Mouse (Mus musculus): ENCODE data around the gene Gm4491. TPM values are rescaled to one million over a fixed set of nuclear protein-coding genes. Genes with fewer than 3 reads are reported as not detected.

Gene Gm4491
- 0.64 and 0.67 TPM in 2 replicates for polyA plus RNA-seq (2021; fragmentation: Nextera tagmentation)
- long read RNA-seq, experiment 1: 0 reads
- long read RNA-seq, experiment 2: 0 reads

DNA sequence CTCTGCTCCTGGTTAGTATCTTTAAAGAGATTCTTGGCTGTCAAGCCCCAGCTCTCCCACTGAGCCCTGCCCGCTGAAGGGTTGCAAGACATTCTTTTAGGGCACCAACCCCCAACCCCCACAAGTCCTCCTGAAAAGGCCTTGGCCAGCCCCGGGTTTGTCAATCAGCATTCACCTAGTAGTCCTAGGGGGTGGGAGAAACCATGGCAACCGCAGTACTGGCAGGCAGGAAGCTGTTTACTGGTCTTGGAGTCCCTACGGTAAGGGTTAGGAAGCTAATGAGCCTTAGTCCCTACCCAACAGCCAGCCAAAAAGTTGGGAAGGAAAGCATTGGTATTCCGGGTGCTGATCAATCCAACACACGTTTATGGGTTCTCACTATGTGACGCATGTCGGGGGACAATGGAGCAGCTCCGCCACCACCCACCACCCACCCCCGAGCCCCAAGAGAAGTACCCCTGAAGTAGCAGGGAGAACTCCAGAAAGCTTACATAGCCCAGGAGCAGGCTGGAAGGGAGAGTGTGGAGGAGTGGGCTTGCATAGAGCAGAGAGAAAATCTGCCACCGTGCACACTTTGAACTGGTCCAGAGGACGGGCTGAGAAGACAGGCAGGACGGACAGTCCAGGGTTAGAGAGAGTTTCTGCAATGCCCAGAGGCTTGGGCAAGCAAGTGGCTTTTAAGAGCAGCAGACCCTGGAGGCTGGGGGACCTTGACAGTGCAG is at the start of gene Gm4491:
Gm4491 (minus strand) TSS at position 61 of the 722 bp plus-strand sequence.

GRCm38 (mm10) chr14:57133161-57133661 is 17.5 kb upstream of the Gm4491 start, which contains the start of gene Gjb6:
Gjb6 (minus strand) TSS chr14:57133611.

GRCm38 (mm10) chr14:57104106-57105023 is 11.3 kb downstream of the Gm4491 start, which contains the start of gene Gjb2:
Gjb2 (minus strand) TSS chr14:57104702.

Other genes with a start within 250 kb of the Gm4491 start
- gene Zmym2, start 229.2 kb downstream of the Gm4491 start, polyA plus RNA-seq (2021; fragmentation: Nextera tagmentation): 15.0 and 18.4 TPM in 2 replicates
- 0.45 and 0.89 TPM in 2 replicates for gene Gja3, start 57.8 kb downstream of the Gm4491 start, polyA plus RNA-seq (2021; fragmentation: Nextera tagmentation)
- gene Gjb2, start 11.2 kb downstream of the Gm4491 start, polyA plus RNA-seq (2021; fragmentation: Nextera tagmentation): 4.7 and 4.9 TPM in 2 replicates
- 96.3 and 112 TPM in 2 replicates for gene Gjb6, start 17.7 kb upstream of the Gm4491 start, polyA plus RNA-seq (2021; fragmentation: Nextera tagmentation)